7 mouse cellular contexts compared by ENCODE assay signal in genomic region chr2:12060034-12060723, GRCm38 (mm10).
A peak's percentile ranks its signal among the peaks of the same experiment; 100 is the strongest.
DNase-seq lines count a peak whose midpoint lies in the region; ATAC-seq lines count a peak whose summit lies in the region.

No protein-coding gene starts in this region.

- 26% methylated on average over 5 of the region's 5 CpGs for WGBS in embryonic facial prominence, embryonic 14.5 days
- WGBS in liver, embryonic 16.5 days (ENCODE audit: insufficient replicate concordance), result 40% methylated on average over 5 of the region's 5 CpGs

- 0 out of 2 replicates have a peak overlapping the region, but pooled peaks have one; percentile 15 for H3K27ac ChIP-seq in embryonic facial prominence, embryonic 14.5 days (replicated peaks; ENCODE audit: low read depth, low read length)
- H3K27ac ChIP-seq in liver, embryonic 16.5 days (ENCODE audit: low read length), result no peak overlapping the region

- no peaks in the 10 kb centered on the region for H3K4me1 ChIP-seq in embryonic facial prominence, embryonic 14.5 days (ENCODE audit: control insufficient read depth, insufficient read depth, low read length)
- H3K4me1 ChIP-seq in liver, embryonic 16.5 days (ENCODE audit: control insufficient read depth, low read depth, low read length), result no peaks in the 10 kb centered on the region

- no peaks in the 10 kb centered on the region for H3K9me3 ChIP-seq in embryonic facial prominence, embryonic 14.5 days (ENCODE audit: control insufficient read depth, low read length)
- no peaks in the 10 kb centered on the region for H3K9me3 ChIP-seq in liver, embryonic 16.5 days (replicated peaks; ENCODE audit: control insufficient read depth, low read length)

- peak; percentile 82 for DNase-seq in embryo, embryonic 10.5 days (ENCODE audit: low spot score)
- DNase-seq in embryonic facial prominence, embryonic 14.5 days (ENCODE audit: low spot score), result peak; percentile 50
- DNase-seq in kidney, adult 11 months, result peak; percentile 33
- no peak for DNase-seq in gastrocnemius, adult 8-10 months (ENCODE audit: low spot score in 2 of 2)
- no peak for DNase-seq in urinary bladder, postnatal 36 days (ENCODE audit: low spot score in 2 of 2)
- no peak for DNase-seq in testis, postnatal 14 days (ENCODE audit: low spot score)

- H3K4me2 ChIP-seq in embryonic facial prominence, embryonic 14.5 days (ENCODE audit: low read depth, low read length), result no peak overlapping the region
- no peak overlapping the region for H3K4me2 ChIP-seq in liver, embryonic 16.5 days (ENCODE audit: low read depth, low read length)

- ATAC-seq in embryonic facial prominence, embryonic 14.5 days (ENCODE audit: low read depth), result no peak
- peak; percentile 48; the same call in 1 of the 2 replicates for ATAC-seq in liver, embryonic 16.5 days (ENCODE audit: low read depth)

- no peaks in the 10 kb centered on the region for H3K36me3 ChIP-seq in embryonic facial prominence, embryonic 14.5 days (ENCODE audit: control insufficient read depth, insufficient read depth, low read length)
- H3K36me3 ChIP-seq in liver, embryonic 16.5 days (ENCODE audit: control insufficient read depth, insufficient read depth), result no peaks in the 10 kb centered on the region

- no peaks in the 10 kb centered on the region for H3K27me3 ChIP-seq in embryonic facial prominence, embryonic 14.5 days (replicated peaks; ENCODE audit: control insufficient read depth, insufficient read depth, low read length)
- no peaks in the 10 kb centered on the region for H3K27me3 ChIP-seq in liver, embryonic 16.5 days (ENCODE audit: control insufficient read depth, insufficient read depth, low read depth, low read length)

- no peak overlapping the region for H3K4me3 ChIP-seq in embryonic facial prominence, embryonic 14.5 days (ENCODE audit: low read depth, low read length)
- H3K4me3 ChIP-seq in liver, embryonic 16.5 days (ENCODE audit: low read depth, low read length), result no peak overlapping the region

- no peak overlapping the region for H3K9ac ChIP-seq in embryonic facial prominence, embryonic 14.5 days (ENCODE audit: low read depth, low read length)
- H3K9ac ChIP-seq in liver, embryonic 16.5 days (ENCODE audit: low read depth, low read length), result no peak overlapping the region

Comparison
In these comparisons a context has a peak if more than half of its experiments do, and no peak if none do; other contexts are left out.
1. DNase-seq: peak in embryo, embryonic 10.5 days (single experiment), embryonic facial prominence, embryonic 14.5 days (single experiment) and kidney, adult 11 months (single experiment); none in gastrocnemius, adult 8-10 months (0 of 2), urinary bladder, postnatal 36 days (0 of 2) and testis, postnatal 14 days (single experiment).